Mouse (Mus musculus) pancreas, adult 10 weeks (tissue): ENCODE data around the gene Nms. TPM values are rescaled to one million over a fixed set of nuclear protein-coding genes. Genes with fewer than 3 reads are reported as not detected.

Source experiments
- polyA plus RNA-seq: library from polyadenylated mRNA; stranded (reverse); fragments of 350-450 nt; fragmentation: Illumina TruSeq; extraction: RNeasy Lipid Tissue Mini Kit (QIAGEN cat#74804); gene quantifications from one replicate; pipeline ENCODE4 v1.2.3, GENCODE M21; 2015; ENCODE audit warnings: low read depth, low replicate concordance; ENCODE audit not compliant: insufficient read depth

Nms gene
- not detected for polyA plus RNA-seq

DNA sequence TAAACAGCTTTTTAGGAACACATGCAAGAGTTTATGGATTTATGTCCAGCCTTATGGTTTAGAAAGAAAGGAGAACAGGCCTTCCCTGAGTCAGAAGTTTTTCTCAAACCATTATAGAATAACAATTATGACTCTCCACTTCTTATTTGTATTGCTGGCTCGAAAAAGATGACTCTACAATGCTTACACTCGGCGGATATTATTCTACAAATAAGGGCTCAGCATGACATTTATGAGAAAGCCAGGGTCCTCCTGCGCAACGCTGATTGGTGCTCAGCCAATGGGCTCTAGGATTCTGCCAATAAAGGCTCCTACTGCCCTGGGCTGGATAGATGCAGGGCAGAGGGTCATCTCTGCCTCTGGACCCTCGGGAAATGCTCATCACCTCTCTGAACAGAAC is at the start of gene Nms:
TSS of gene Nms (plus strand) at position 301 of the 400 bp plus-strand sequence.

DNA sequence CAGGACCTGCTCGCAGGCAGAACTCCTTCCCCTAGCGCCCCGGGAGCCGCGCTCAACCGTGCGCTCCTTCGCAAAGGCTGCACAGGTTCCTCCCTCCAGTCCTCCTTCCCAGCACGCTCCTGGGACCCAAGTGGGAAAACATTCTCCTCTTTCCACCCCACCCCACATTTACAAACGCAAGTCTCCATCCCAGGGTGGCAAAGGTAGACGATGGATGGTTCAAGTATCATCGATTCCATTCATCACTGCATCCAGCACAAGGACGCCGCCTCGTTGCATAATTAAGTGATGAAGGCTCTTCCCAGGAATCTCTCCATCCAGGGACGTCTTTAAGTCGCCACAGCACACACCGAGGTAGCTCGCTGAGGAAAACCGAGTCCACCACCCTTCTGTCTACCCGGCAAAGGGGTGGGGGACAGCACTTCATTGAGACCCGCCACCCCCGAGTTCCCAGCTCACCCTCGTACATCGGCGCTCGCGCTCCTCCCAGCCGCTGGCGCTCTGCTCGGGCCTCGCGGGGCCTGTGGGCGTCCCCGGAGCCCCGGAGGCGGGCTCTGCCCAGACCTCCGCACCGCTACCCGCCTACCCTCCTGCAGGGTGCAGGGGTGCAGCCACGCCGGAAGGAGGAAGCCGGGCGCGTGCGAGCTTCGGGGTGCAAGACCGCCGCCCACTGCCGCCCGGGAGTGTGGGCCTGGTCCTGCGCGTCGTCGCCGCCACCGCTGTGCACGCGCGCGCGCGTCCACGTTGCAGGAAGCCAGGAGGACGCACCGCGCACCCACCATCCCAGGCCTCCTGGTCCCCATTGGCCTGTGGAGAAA is 41.3 kb upstream of the Nms start, which contains the start of gene Chst10:
TSS of gene Chst10 (minus strand) at position 731 of the 818 bp plus-strand sequence.

DNA sequence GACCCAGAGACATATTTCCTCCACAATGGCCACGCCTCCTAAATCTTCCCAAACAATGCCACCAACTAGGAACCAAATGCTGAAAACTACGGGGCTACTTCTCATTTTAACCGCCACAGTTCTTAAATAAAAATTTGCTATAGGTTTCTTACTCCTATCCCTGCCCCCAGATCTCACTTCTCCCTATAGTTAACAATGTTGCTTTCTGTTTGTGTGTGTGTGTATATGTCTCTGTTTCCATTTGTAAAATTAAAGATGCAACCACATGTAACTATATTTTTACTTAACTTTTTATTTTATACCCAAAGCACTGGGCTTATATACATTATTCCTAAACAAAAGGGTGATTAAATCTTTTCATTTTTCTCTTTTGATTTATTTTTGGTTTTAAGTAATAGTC is 46.4 kb downstream of the Nms start, which contains the start of gene Pdcl3:
TSS of gene Pdcl3 (plus strand) at position 301 of the 400 bp plus-strand sequence.

Other genes starting within 250 kb of the Nms start
- 0.70 TPM for gene Lonrf2, start 102.4 kb upstream of the Nms start, polyA plus RNA-seq
- gene Chst10, start 41.0 kb upstream of the Nms start, polyA plus RNA-seq: 0.44 TPM
- 16.2 TPM for gene Pdcl3, start 46.5 kb downstream of the Nms start, polyA plus RNA-seq